In genomic region chr2:173705827-173706551, GRCm38 (mm10) we compare ENCODE assay signal across 29 mouse cellular contexts. TPM values are rescaled to one million over a fixed set of nuclear protein-coding genes. Genes with fewer than 3 reads are reported as not detected.
DNase-seq lines count a peak whose midpoint lies in the region; TF ChIP-seq lines count a peak whose summit lies in the region.
"Had no signal": no experiment of that assay in that cellular context is flagged by ENCODE, and none has a peak within 500 bp of the region (broad histone marks: within the 10 kb centered on the region; RNA-seq: fewer than 3 reads in every experiment).

No protein-coding gene starts in this region.

- no peaks in the 10 kb centered on the region for H3K9me3 ChIP-seq in heart, embryonic 10.5 days
- H3K9me3 ChIP-seq: embryonic facial prominence, embryonic 12.5 days; forebrain, embryonic 15.5 days; kidney, embryonic 15.5 days; midbrain, embryonic 12.5 days had no signal

- no peak for TF ChIP-seq CTCF in gastrocnemius, adult 2 months (IDR thresholded peaks at IDR 0.05)

- no peaks in the 10 kb centered on the region for H3K27me3 ChIP-seq in heart, embryonic 10.5 days (ENCODE audit: insufficient read depth, poor library complexity, severe bottlenecking)
- H3K27me3 ChIP-seq: embryonic facial prominence, embryonic 12.5 days; forebrain, embryonic 15.5 days; kidney, embryonic 15.5 days; midbrain, embryonic 12.5 days had no signal

- 79% methylated on average over 15 of the region's 15 CpGs for WGBS in heart, embryonic 10.5 days

- H3K4me1 ChIP-seq in heart, embryonic 10.5 days, result peaks cover 17% of the 10 kb centered on the region; the same call in 1 of the 2 replicates
- H3K4me1 ChIP-seq: midbrain, embryonic 12.5 days had no signal

- H3K36me3 ChIP-seq in heart, embryonic 10.5 days, result peaks cover 44% of the 10 kb centered on the region

- peak overlapping the region; percentile 35 for H3K27ac ChIP-seq in gastrocnemius, adult 2 months
- H3K27ac ChIP-seq in heart, embryonic 10.5 days, result no peak overlapping the region
- H3K27ac ChIP-seq: embryonic facial prominence, embryonic 12.5 days; forebrain, embryonic 15.5 days; kidney, embryonic 15.5 days; midbrain, embryonic 12.5 days had no signal

- no peak for DNase-seq in gastrocnemius, adult 2 months
- no peak for DNase-seq in gastrocnemius, adult 8-10 months (ENCODE audit: low spot score in 2 of 2)
- DNase-seq in heart, postnatal 10 days, result peak; percentile 32 to 40
- DNase-seq in heart, embryonic 10.5 days (ENCODE audit: low spot score), result no peak
- peak; percentile 39 for DNase-seq in 3T3-L1 (ENCODE audit: low read depth, low spot score)
- DNase-seq in fibroblast of lung, adult 2 months (ENCODE audit: low read depth), result peak; percentile 90
- no peak for DNase-seq in thymus, postnatal 0 days (ENCODE audit: low spot score)
- DNase-seq: B cell, adult 2 months; cerebellum, adult 2 months; kidney, postnatal 4 days; layer of hippocampus, adult 9-11 months; liver; lung, postnatal 10 days; right cerebral cortex, postnatal 14 days; spleen, adult 18-20 months had no signal

- no peak overlapping the region for H3K4me3 ChIP-seq in gastrocnemius, adult 2 months
- H3K4me3 ChIP-seq in heart, embryonic 10.5 days, result no peak overlapping the region
- H3K4me3 ChIP-seq: embryonic facial prominence, embryonic 12.5 days; erythroblast, embryonic 14.5 days; forebrain, embryonic 15.5 days; kidney, embryonic 15.5 days; midbrain, embryonic 12.5 days had no signal

- intact Hi-C loops in gastrocnemius, adult 2 months (cut with DNase I), result no loop called here
- intact Hi-C loops in heart, postnatal 10 days (cut with DNase I), result no loop called here

RNA-seq across cellular contexts. Expression of gene 1700010B08Rik, which starts 13.2 kb away (rescaled TPM):
- not detected for total RNA-seq in gastrocnemius, adult 2 months (2021)
- total RNA-seq in gastrocnemius, adult 8-10 months (2022), result not detected
- total RNA-seq in heart, postnatal 10 days (2021), result not detected
- polyA plus RNA-seq in heart, embryonic 10.5 days (2016; fragmentation: Nextera tagmentation; extraction: Ambion mirVana), result not detected in 2 replicates
- polyA plus RNA-seq in thymus, postnatal 0 days (2015; fragmentation: Nextera tagmentation; extraction: Ambion mirVana), result not detected in 2 replicates
- total RNA-seq: adrenal gland, adult 18-20 months; adrenal gland, postnatal 4 days; gastrocnemius, postnatal 4 days; left cerebral cortex, postnatal 10 days; megakaryocyte progenitor cell, adult 5-6 weeks; neutrophil, adult 5-6 weeks had no signal
- polyA plus RNA-seq: cerebellum, adult 2 months; embryonic facial prominence, embryonic 12.5 days; erythroblast, embryonic 14.5 days; forebrain, embryonic 15.5 days; hindbrain, embryonic 11.5 days; intestine, embryonic 14.5 days; kidney, embryonic 15.5 days; liver, embryonic 16.5 days; midbrain, embryonic 12.5 days had no signal

RNA-seq across cellular contexts. Expression of gene Vapb, which starts 31.3 kb away (rescaled TPM):
- 100 to 1,000 TPM; 159 to 160 TPM for total RNA-seq in gastrocnemius, adult 2 months (2021)
- total RNA-seq in gastrocnemius, adult 8-10 months (2022), result 100 to 1,000 TPM; 158 to 197 (median 180) TPM
- total RNA-seq in heart, postnatal 10 days (2021), result 100 to 1,000 TPM; 101 to 108 TPM
- 11.2 and 13.6 TPM in 2 replicates for polyA plus RNA-seq in heart, embryonic 10.5 days (2016; fragmentation: Nextera tagmentation; extraction: Ambion mirVana)
- 10.0 and 10.9 TPM in 2 replicates for polyA plus RNA-seq in thymus, postnatal 0 days (2015; fragmentation: Nextera tagmentation; extraction: Ambion mirVana)

RNA-seq across cellular contexts. Expression of gene Rab22a, which starts 46.4 kb away (rescaled TPM):
- total RNA-seq in gastrocnemius, adult 2 months (2021), result 10 to 100 TPM; 28.0 to 30.7 TPM
- total RNA-seq in gastrocnemius, adult 8-10 months (2022), result 10 to 100 TPM; 26.9 to 30.5 (median 28.8) TPM
- total RNA-seq in heart, postnatal 10 days (2021), result 10 to 100 TPM; 30.2 to 30.4 TPM
- 33.0 and 33.9 TPM in 2 replicates for polyA plus RNA-seq in heart, embryonic 10.5 days (2016; fragmentation: Nextera tagmentation; extraction: Ambion mirVana)
- 32.9 and 41.8 TPM in 2 replicates for polyA plus RNA-seq in thymus, postnatal 0 days (2015; fragmentation: Nextera tagmentation; extraction: Ambion mirVana)

Comparison
In these comparisons a context has a peak if more than half of its experiments do, and no peak if none do; other contexts are left out.
1. DNase-seq: peak in heart, postnatal 10 days (2 of 2), 3T3-L1 (single experiment) and fibroblast of lung, adult 2 months (single experiment); none in gastrocnemius, adult 2 months (single experiment), gastrocnemius, adult 8-10 months (0 of 2), heart, embryonic 10.5 days (single experiment) and thymus, postnatal 0 days (single experiment).